Mouse (Mus musculus): ENCODE data around the gene Ppp3ca.

DNA sequence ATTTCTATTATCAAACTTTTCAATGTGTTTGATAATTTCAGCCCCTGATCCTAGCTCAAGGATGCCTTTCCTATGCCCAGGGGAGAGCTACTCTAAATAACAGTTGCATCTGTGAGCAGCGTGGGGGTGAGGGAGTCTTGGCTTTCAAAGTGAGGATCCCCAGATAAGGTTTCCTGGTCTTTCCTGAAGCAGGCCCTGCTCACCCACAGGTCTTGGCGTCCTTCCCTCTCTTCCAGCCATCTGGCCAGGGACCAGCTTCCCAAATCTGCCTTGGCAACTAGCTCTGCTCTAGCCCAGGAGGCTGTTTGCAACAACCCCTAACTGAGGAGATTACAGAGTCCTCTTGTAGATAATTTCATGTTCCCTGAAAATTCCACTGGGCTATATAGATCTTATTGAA, 1.9 kb upstream of the Ppp3ca start:
- TF ChIP-seq EP300 (IDR thresholded peaks at IDR 0.05; ENCODE audit: low read depth), result no peak
- no peak for TF ChIP-seq CTCF (IDR thresholded peaks at IDR 0.05; ENCODE audit: low read depth)

Measured in liver, postnatal 0 days (tissue).